Comparison of ENCODE assay signal across 14 mouse cellular contexts in genomic region chr12:109947886-109948433, GRCm38 (mm10).
DNase-seq lines count a peak whose midpoint lies in the region; ATAC-seq lines count a peak whose summit lies in the region.
"Had no signal": no experiment of that assay in that cellular context is flagged by ENCODE, and none has a peak within 500 bp of the region (broad histone marks: within the 10 kb centered on the region; RNA-seq: fewer than 3 reads in every experiment).

No protein-coding gene starts in this region.

- H3K9me3 ChIP-seq in hindbrain, embryonic 10.5 days = peaks cover 4% of the 10 kb centered on the region; the same call in 1 of the 2 replicates
- H3K9me3 ChIP-seq in hindbrain, embryonic 14.5 days (ENCODE audit: control insufficient read depth, low read length) = no peaks in the 10 kb centered on the region
- no peaks in the 10 kb centered on the region for H3K9me3 ChIP-seq in neural tube, embryonic 11.5 days (ENCODE audit: control insufficient read depth, low read length)
- no peaks in the 10 kb centered on the region for H3K9me3 ChIP-seq in limb, embryonic 10.5 days (replicated peaks)
- no peaks in the 10 kb centered on the region for H3K9me3 ChIP-seq in neural tube, embryonic 13.5 days
- H3K9me3 ChIP-seq: kidney, embryonic 15.5 days; liver, embryonic 15.5 days had no signal

- ATAC-seq in hindbrain, embryonic 14.5 days (ENCODE audit: low FRiP score) = no peak
- peak; percentile 64; the same call in 1 of the 2 replicates for ATAC-seq in neural tube, embryonic 11.5 days (ENCODE audit: insufficient read depth, low FRiP score, low TSS enrichment)
- peak; percentile 13; the same call in 1 of the 2 replicates for ATAC-seq in neural tube, embryonic 13.5 days (ENCODE audit: low read depth)

- H3K9ac ChIP-seq in hindbrain, embryonic 14.5 days = no peak overlapping the region
- H3K9ac ChIP-seq in neural tube, embryonic 11.5 days (ENCODE audit: low read length) = no peak overlapping the region
- H3K9ac ChIP-seq in neural tube, embryonic 13.5 days = no peak overlapping the region
- H3K9ac ChIP-seq: kidney, embryonic 15.5 days; liver, embryonic 15.5 days had no signal

- 11% methylated on average over 7 of the region's 7 CpGs for WGBS in hindbrain, embryonic 10.5 days
- 10% methylated on average over 7 of the region's 7 CpGs for WGBS in hindbrain, embryonic 14.5 days
- WGBS in neural tube, embryonic 11.5 days = 18% methylated on average over 7 of the region's 7 CpGs
- 21% methylated on average over 7 of the region's 7 CpGs for whole genome bisulfite sequencing in limb, embryonic 10.5 days
- WGBS in neural tube, embryonic 13.5 days = 14% methylated on average over 7 of the region's 7 CpGs

- H3K36me3 ChIP-seq in hindbrain, embryonic 10.5 days = no peaks in the 10 kb centered on the region
- H3K36me3 ChIP-seq in hindbrain, embryonic 14.5 days (replicated peaks; ENCODE audit: control insufficient read depth, insufficient read depth) = no peaks in the 10 kb centered on the region
- H3K36me3 ChIP-seq in neural tube, embryonic 11.5 days (ENCODE audit: control insufficient read depth, insufficient read depth, low read length) = no peaks in the 10 kb centered on the region
- H3K36me3 ChIP-seq in limb, embryonic 10.5 days = no peaks in the 10 kb centered on the region
- no peaks in the 10 kb centered on the region for H3K36me3 ChIP-seq in neural tube, embryonic 13.5 days
- H3K36me3 ChIP-seq: kidney, embryonic 15.5 days; liver, embryonic 15.5 days had no signal

- intact Hi-C loops in heart, postnatal 25 days (cut with DNase I) = no loop called here

- no peak overlapping the region for H3K4me2 ChIP-seq in hindbrain, embryonic 14.5 days (replicated peaks)
- no peak overlapping the region for H3K4me2 ChIP-seq in neural tube, embryonic 11.5 days (ENCODE audit: low read depth)
- H3K4me2 ChIP-seq in neural tube, embryonic 13.5 days = no peak overlapping the region
- H3K4me2 ChIP-seq: kidney, embryonic 15.5 days; liver, embryonic 15.5 days had no signal

- H3K4me1 ChIP-seq in hindbrain, embryonic 10.5 days (replicated peaks) = peaks cover 76% of the 10 kb centered on the region
- peaks cover 5% of the 10 kb centered on the region; the same call in 1 of the 2 replicates for H3K4me1 ChIP-seq in hindbrain, embryonic 14.5 days (replicated peaks; ENCODE audit: control insufficient read depth, insufficient read depth, low read length)
- peaks cover 16% of the 10 kb centered on the region for H3K4me1 ChIP-seq in neural tube, embryonic 11.5 days (ENCODE audit: control insufficient read depth, insufficient read depth, low read length)
- H3K4me1 ChIP-seq in limb, embryonic 10.5 days = peaks cover 59% of the 10 kb centered on the region
- peaks cover 31% of the 10 kb centered on the region for H3K4me1 ChIP-seq in neural tube, embryonic 13.5 days (replicated peaks)

- 0 out of 2 replicates have a peak, but pooled peaks cover 7% of the 10 kb centered on the region for H3K27me3 ChIP-seq in hindbrain, embryonic 10.5 days (ENCODE audit: insufficient read depth, poor library complexity, severe bottlenecking)
- no peaks in the 10 kb centered on the region for H3K27me3 ChIP-seq in hindbrain, embryonic 14.5 days (ENCODE audit: control insufficient read depth, insufficient read depth, low read length)
- no peaks in the 10 kb centered on the region for H3K27me3 ChIP-seq in neural tube, embryonic 11.5 days (ENCODE audit: control insufficient read depth, insufficient read depth, low read length)
- peaks cover 10% of the 10 kb centered on the region; the same call in 1 of the 2 replicates for H3K27me3 ChIP-seq in limb, embryonic 10.5 days (ENCODE audit: low read depth, poor library complexity, severe bottlenecking)
- peaks cover 3% of the 10 kb centered on the region; the same call in 1 of the 2 replicates for H3K27me3 ChIP-seq in neural tube, embryonic 13.5 days
- H3K27me3 ChIP-seq: liver, embryonic 15.5 days had no signal

- no peak overlapping the region for H3K4me3 ChIP-seq in hindbrain, embryonic 10.5 days
- no peak overlapping the region for H3K4me3 ChIP-seq in hindbrain, embryonic 14.5 days (replicated peaks; ENCODE audit: low read length)
- H3K4me3 ChIP-seq in neural tube, embryonic 11.5 days (ENCODE audit: low read depth, low read length) = no peak overlapping the region
- 0 out of 2 replicates have a peak overlapping the region, but pooled peaks have one; percentile 16 for H3K4me3 ChIP-seq in limb, embryonic 10.5 days
- no peak overlapping the region for H3K4me3 ChIP-seq in neural tube, embryonic 13.5 days
- H3K4me3 ChIP-seq: kidney, embryonic 15.5 days; liver, embryonic 15.5 days had no signal

- DNase-seq in hindbrain, embryonic 10.5 days (ENCODE audit: low spot score) = no peak
- DNase-seq in hindbrain, embryonic 14.5 days (ENCODE audit: low spot score) = no peak
- no peak for DNase-seq in neural tube, embryonic 11.5 days (ENCODE audit: low spot score)
- DNase-seq in neural tube, embryonic 10.5 days (ENCODE audit: extremely low spot score, low spot score) = no peak
- DNase-seq in limb, embryonic 10.5 days (ENCODE audit: low spot score) = peak; percentile 43
- DNase-seq in right cerebral cortex, postnatal 10 days (ENCODE audit: low spot score in 2 of 2) = no peak
- DNase-seq in heart, postnatal 25 days (ENCODE audit: low spot score) = no peak
- DNase-seq: cerebellum, adult 18-20 months; heart, adult 18-20 months; right cerebral cortex, postnatal 14 days; thymus, adult 18-20 months had no signal

- H3K27ac ChIP-seq in hindbrain, embryonic 10.5 days = peak overlapping the region; percentile 92
- H3K27ac ChIP-seq in hindbrain, embryonic 14.5 days = no peak overlapping the region
- H3K27ac ChIP-seq in neural tube, embryonic 11.5 days (ENCODE audit: low read depth, low read length) = peak overlapping the region; percentile 81
- H3K27ac ChIP-seq in limb, embryonic 10.5 days = peak overlapping the region; percentile 87
- H3K27ac ChIP-seq in neural tube, embryonic 13.5 days (replicated peaks) = no peak overlapping the region
- H3K27ac ChIP-seq: kidney, embryonic 15.5 days; liver, embryonic 15.5 days had no signal

Comparison
In these comparisons a context has a peak if more than half of its experiments do, and no peak if none do; other contexts are left out.
1. H3K27ac ChIP-seq: peak in hindbrain, embryonic 10.5 days (single experiment), neural tube, embryonic 11.5 days (single experiment) and limb, embryonic 10.5 days (single experiment); none in hindbrain, embryonic 14.5 days (single experiment) and neural tube, embryonic 13.5 days (single experiment).